Mouse (Mus musculus) embryonic fibroblast, embryonic 13.5 days (primary cell): ENCODE results near the gene Mov10.

Experiments
- CTCF ChIP-seq: IDR thresholded peaks from 2 replicates; pipeline ENCODE4 v1.5.1; 2011; ENCODE audit warnings: mild to moderate bottlenecking, control low read depth, low read length, moderate library complexity, borderline replicate concordance; ENCODE audit not compliant: insufficient read depth
- POLR2A ChIP-seq: IDR thresholded peaks from 2 replicates; pipeline ENCODE4 v1.6.1; 2011; ENCODE audit warnings: low read depth, mild to moderate bottlenecking, control low read depth, low read length, moderate library complexity

DNA sequence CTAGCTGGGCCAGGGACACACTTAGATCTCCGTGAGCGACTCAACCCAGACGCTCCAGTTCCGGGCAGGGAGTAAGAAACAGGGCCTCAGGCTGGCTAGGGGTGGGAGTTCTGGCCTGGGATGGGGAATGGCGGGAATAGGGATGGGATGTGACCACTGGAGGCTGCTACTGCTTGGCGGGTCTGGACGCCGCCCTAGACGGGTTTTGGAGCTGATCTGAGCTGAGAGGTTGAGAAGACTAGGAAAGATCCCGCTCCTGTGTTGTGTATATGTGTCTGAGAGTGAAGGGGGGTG, 29.1 kb downstream of the Mov10 start:
- no peak for TF ChIP-seq CTCF
- no peak; the same call in 1 of the 2 replicates for TF ChIP-seq POLR2A
